Mouse (Mus musculus): ENCODE measurements around the gene Eif2b3.

GRCm38 (mm10) chr4:117052626-117053025, 33.4 kb downstream of the Eif2b3 start:
- TF ChIP-seq CTCF (IDR thresholded peaks at IDR 0.05; ENCODE audit: low read depth) (no peak), EP300 (optimal IDR thresholded peaks at IDR 0.05) (no peak)
